Mouse (Mus musculus): Measurements from ENCODE around the gene Mlh3.

DNA sequence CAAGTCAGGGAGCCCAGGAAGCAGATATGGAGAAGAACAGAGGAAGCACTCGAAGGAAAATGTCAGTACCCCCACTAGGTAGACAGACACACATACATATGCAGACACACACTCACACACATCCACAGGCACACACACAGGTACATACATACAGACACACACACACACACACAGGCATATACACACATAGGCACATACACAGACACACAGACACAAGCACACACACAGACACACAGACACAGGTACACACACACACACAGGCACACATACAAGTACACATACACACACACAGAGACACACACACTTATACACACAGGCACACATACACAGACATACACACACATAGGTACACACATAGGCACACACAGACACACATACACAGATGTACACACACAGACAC is 70.4 kb downstream of the Mlh3 start:
- TF ChIP-seq POLR2A (IDR thresholded peaks at IDR 0.05; ENCODE audit: control insufficient read depth, extremely low read depth, insufficient read depth, low read length, poor library complexity) (no peak), CTCF (IDR thresholded peaks at IDR 0.05; ENCODE audit: borderline replicate concordance, control insufficient read depth, extremely low read depth, insufficient read depth, low read length, poor library complexity) (no peak)

All from thymus, adult 2 months (tissue).